Mouse (Mus musculus) cerebellum, postnatal 14 days (tissue): ENCODE data around the gene Btbd17.

Experiments
- DNase-seq, 2 experiments: peaks; one replicate each; pipeline ENCODE4 v3.0.0; 2021; ENCODE audit warnings: mixed read lengths in 2 of 2

Btbd17 gene

DNA sequence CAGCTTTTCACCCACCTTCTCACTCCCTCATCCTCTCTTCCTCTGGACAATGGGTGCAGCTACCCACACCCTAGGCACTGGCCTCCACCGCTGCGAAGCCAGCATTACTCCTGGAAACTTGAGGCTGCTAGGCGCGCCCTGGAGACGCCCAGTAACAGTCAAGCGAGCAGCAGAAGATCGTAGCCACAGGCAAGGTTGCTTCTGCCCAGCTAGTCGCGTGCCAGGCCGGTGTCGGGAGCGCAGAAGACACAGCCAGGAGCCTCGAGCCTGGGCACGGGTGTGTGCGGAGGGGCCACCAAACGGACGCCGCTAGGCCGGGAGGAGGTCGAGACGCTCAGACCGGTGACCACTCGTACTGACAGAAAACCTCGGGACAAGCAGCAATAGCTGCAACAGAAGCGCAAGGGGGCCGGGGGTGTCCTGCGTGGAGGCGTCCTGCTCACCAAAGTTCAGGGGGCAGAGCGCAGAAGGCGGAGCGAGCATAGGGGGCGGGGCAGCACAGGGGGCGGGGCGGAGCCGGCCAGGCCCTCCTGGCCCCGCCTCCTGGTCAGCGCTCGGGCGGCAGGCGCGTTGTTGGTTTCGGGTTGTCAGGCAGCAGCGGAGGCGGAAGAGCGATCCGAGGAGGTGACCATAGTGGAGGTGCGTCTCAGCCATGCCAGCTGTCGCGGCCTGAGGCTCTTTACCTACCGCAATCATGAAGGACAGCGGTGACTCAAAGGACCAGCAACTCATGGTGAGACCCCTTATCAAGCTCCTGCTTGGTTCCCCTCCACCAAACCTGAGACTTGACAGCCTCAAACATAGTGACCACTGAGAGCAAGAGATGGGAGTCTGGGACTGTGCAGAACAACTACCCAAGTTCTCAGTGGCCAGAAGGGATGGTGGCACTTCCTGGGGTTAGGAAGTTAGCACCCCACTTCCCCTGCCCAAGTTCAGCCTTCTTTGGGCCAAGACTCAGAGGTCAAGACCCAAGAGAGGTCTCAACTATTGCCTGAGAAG, 30.6 kb downstream of the Btbd17 start, which contains the start of gene Kif19a:
Gene Kif19a, plus strand, starts transcription at position 569 of the 999 bp plus-strand sequence.
- peak; percentile 58 to 61 for DNase-seq

DNA sequence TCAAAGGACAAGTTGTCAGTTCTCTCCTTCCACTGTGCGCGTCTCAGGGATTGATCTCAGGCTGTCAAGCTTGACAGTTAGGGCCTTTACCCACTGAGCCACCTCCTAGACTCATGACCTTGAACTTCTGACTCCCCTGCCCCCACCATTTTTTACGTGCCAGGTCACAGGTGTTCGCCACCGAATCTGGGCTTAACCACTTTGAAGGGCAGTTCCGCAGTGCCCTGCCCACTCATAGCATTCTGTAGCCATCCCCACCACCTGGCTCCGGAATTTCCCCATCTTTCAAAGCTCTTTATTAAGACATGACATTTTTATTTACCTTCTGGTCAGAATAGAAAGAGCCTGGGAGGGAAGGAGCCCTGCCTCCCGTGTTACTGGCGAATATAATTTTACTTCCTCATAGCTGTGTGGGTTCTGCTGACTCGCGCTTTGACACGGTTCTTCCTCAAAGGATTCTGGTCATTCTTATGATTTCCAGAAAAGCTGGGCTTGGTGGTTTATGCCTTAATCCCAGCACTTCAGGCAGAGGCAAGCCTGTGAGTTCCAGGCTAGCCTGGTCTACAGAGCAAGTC, 48.1 kb downstream of the Btbd17 start:
- DNase-seq = no peak

DNA sequence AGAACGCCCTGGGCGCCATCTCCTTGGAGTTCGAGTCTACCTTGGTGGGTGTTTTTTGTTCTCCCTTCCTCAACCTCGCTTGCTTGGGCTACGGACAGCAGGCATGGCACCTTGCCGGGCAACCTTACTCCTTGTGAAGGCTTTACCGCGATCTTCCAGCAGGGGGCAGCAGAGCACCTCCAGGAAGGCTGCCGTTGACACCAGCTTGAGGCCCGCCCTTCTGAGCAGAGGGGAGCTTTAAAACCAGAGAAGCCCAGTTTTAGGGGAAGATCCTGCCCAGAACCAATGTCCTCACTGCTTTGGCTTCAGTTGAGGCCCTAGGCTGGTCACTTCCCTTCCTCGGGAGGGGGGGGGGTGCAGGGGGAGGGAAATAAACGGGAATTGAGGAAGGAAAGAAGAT, 50.6 kb downstream of the Btbd17 start:
- DNase-seq = peak; percentile 99 to 100

DNA sequence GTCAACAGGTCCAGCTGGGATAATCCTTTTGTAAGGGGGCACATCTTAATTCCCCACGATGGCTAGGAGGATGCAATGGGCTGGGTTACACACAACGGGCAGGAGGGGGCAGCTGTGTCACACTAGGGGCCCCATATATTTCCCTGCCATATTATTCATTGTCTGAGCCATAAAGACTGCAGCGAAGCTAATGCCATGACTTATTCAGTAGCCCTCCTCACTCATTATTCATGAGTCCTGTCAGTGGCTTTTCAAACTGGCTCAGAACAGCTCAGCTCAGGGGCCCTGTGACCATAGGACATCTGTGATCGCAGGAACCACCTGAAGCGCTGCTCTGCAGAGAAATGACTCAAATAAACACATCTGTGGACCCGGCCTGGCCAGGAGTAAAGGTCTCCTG, 54.3 kb downstream of the Btbd17 start:
- DNase-seq = no peak
